Mouse (Mus musculus) ES-E14 (cell line): ENCODE results near the gene Hspa2.

Experiments used
- CHD2 ChIP-seq: IDR thresholded peaks from 2 replicates; pipeline ENCODE4 v1.6.1; 2014; ENCODE audit warnings: mild to moderate bottlenecking, low read depth, low read length, inconsistent platforms
- MAFK ChIP-seq: IDR thresholded peaks from 2 replicates; pipeline ENCODE4 v1.6.1; 2014; ENCODE audit warnings: mild to moderate bottlenecking, low read depth, low read length, inconsistent platforms; ENCODE audit not compliant: insufficient read depth
- ZC3H11A ChIP-seq: IDR thresholded peaks from 2 replicates; pipeline ENCODE4 v1.6.1; 2012; ENCODE audit warnings: low read depth, mild to moderate bottlenecking, inconsistent platforms, low read length, borderline replicate concordance
- ZNF384 ChIP-seq: IDR thresholded peaks from 2 replicates; pipeline ENCODE4 v1.6.1; 2012; ENCODE audit warnings: low read depth, low read length, inconsistent platforms

GRCm38 (mm10) chr12:76369206-76369977 lies 34.6 kb upstream of the Hspa2 start, which contains the start of gene Zbtb25:
- TF ChIP-seq ZC3H11A (no peak), CHD2 (no peak), MAFK (no peak), ZNF384 (peak; percentile 92)
